In the genomic region with DNA sequence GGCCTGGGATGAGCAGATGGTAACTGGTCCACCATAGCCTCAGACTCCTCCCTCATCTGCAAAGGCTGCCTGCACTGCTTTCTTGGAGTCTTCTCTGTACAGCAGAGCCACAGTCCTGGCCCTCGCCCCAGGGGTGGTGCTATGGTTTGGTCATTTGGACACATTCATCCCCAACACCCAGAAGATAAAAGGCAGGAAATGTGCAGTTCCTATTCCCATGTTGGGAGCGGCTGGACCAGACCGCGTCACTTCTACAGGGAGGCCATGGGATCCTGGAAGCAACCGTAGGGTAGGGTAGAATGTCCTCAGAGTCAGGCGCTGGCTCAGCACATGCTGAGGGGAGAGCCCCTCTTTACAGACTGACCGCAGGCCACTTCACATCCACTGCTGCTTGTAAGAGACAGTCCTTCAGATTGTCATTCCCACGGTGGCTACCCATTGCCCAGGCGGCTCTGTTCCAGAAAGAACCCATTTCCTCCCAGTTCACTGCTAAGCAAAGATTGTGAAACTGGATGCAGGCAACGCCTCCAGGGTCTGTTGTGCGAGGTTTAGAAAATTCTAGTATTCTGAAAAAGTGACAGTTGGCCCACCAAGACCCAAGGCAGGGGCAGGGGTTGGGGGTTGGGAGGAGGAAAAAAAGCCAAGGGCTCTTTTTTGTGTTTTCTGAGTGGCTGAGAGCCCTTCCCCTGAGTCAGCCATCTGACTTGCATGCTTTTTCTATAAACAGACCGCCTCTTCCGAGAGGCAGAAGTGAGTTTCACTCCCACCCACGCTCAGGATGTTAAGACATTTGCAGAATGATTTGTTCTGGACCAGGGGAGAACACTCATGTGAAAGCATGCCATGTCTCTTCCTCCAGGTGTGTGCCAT, we compare ENCODE assay signal across 8 mouse cellular contexts. TPM values are rescaled to one million over a fixed set of nuclear protein-coding genes. Genes with fewer than 3 reads are reported as not detected.
DNase-seq lines count a peak whose midpoint lies in the region; ATAC-seq and TF ChIP-seq lines count a peak whose summit lies in the region.

No protein-coding gene starts in this region.

- peak overlapping the region; percentile 44 for H3K4me2 ChIP-seq in CH12.LX (ENCODE audit: insufficient read depth, low read depth, poor library complexity, severe bottlenecking)
- peak overlapping the region; percentile 24; the same call in 1 of the 2 replicates for H3K4me2 ChIP-seq in heart, embryonic 15.5 days
- no peak overlapping the region for H3K4me2 ChIP-seq in hindbrain, postnatal 0 days (ENCODE audit: low read depth, low read length)
- no peak overlapping the region for H3K4me2 ChIP-seq in midbrain, postnatal 0 days (ENCODE audit: low read depth, low read length, poor library complexity, severe bottlenecking)

- no peak for TF ChIP-seq POLR2A in CH12.LX (IDR thresholded peaks at IDR 0.05; ENCODE audit: low read depth, low read length)
- no peak for TF ChIP-seq POLR2A in olfactory bulb, adult 2 months (IDR thresholded peaks at IDR 0.05; ENCODE audit: insufficient read depth, low read depth, low read length)

- no peak overlapping the region for H3K9ac ChIP-seq in CH12.LX (ENCODE audit: insufficient read depth, low read depth)
- H3K9ac ChIP-seq in heart, embryonic 15.5 days, result no peak overlapping the region
- H3K9ac ChIP-seq in hindbrain, postnatal 0 days (replicated peaks; ENCODE audit: low read length), result no peak overlapping the region
- no peak overlapping the region for H3K9ac ChIP-seq in midbrain, postnatal 0 days (replicated peaks; ENCODE audit: low read length, poor library complexity, severe bottlenecking)

- H3K9me3 ChIP-seq in CH12.LX (replicated peaks; ENCODE audit: low read length), result no peaks in the 10 kb centered on the region
- no peaks in the 10 kb centered on the region for H3K9me3 ChIP-seq in embryonic facial prominence, embryonic 10.5 days
- no peaks in the 10 kb centered on the region for H3K9me3 ChIP-seq in heart, embryonic 15.5 days (replicated peaks)
- no peaks in the 10 kb centered on the region for H3K9me3 ChIP-seq in hindbrain, postnatal 0 days (ENCODE audit: low read length)
- no peaks in the 10 kb centered on the region for H3K9me3 ChIP-seq in midbrain, postnatal 0 days (ENCODE audit: low read length)

- no peak for TF ChIP-seq EP300 in CH12.LX (IDR thresholded peaks at IDR 0.05; ENCODE audit: low read length)

- H3K36me3 ChIP-seq in CH12.LX (replicated peaks in 1 of 2; ENCODE audit: control insufficient read depth in 1 of 2, insufficient read depth in 1 of 2, low read length in 1 of 2), result no peaks in the 10 kb centered on the region
- no peaks in the 10 kb centered on the region for H3K36me3 ChIP-seq in embryonic facial prominence, embryonic 10.5 days (replicated peaks)
- no peaks in the 10 kb centered on the region for H3K36me3 ChIP-seq in heart, embryonic 15.5 days
- no peaks in the 10 kb centered on the region for H3K36me3 ChIP-seq in hindbrain, postnatal 0 days (ENCODE audit: insufficient read depth, low read length)
- no peaks in the 10 kb centered on the region for H3K36me3 ChIP-seq in midbrain, postnatal 0 days (ENCODE audit: insufficient read depth, low read length)

- H3K27ac ChIP-seq in CH12.LX (ENCODE audit: insufficient read depth, low read depth), result no peak overlapping the region
- H3K27ac ChIP-seq in embryonic facial prominence, embryonic 10.5 days (replicated peaks), result peak overlapping the region; percentile 7; the same call in 1 of the 2 replicates
- peak overlapping the region; percentile 66 for H3K27ac ChIP-seq in heart, embryonic 15.5 days
- H3K27ac ChIP-seq in olfactory bulb, adult 2 months (ENCODE audit: insufficient read depth, low read depth, low read length), result peak overlapping the region; percentile 78
- no peak overlapping the region for H3K27ac ChIP-seq in hindbrain, postnatal 0 days
- H3K27ac ChIP-seq in midbrain, postnatal 0 days (ENCODE audit: low read depth, low read length), result no peak overlapping the region

- peaks cover 12 to 16% of the 10 kb centered on the region in 2 experiments for H3K4me1 ChIP-seq in CH12.LX (ENCODE audit: control insufficient read depth in 1 of 2, insufficient read depth in 2 of 2)
- H3K4me1 ChIP-seq in embryonic facial prominence, embryonic 10.5 days, result peaks cover 72% of the 10 kb centered on the region
- peaks cover 59% of the 10 kb centered on the region for H3K4me1 ChIP-seq in heart, embryonic 15.5 days (replicated peaks)
- H3K4me1 ChIP-seq in olfactory bulb, adult 2 months (ENCODE audit: control insufficient read depth, insufficient read depth, low read length), result peaks cover 47% of the 10 kb centered on the region
- 0 out of 2 replicates have a peak, but pooled peaks cover 8% of the 10 kb centered on the region for H3K4me1 ChIP-seq in hindbrain, postnatal 0 days (ENCODE audit: insufficient read depth, low read length)
- H3K4me1 ChIP-seq in midbrain, postnatal 0 days (ENCODE audit: insufficient read depth, low read length), result peaks cover 10% of the 10 kb centered on the region

- no peak overlapping the region for H3K4me3 ChIP-seq in CH12.LX (replicated peaks in 1 of 3; ENCODE audit: low read depth in 2 of 3, low read length in 2 of 3, poor library complexity in 1 of 3)
- no peak overlapping the region for H3K4me3 ChIP-seq in embryonic facial prominence, embryonic 10.5 days
- no peak overlapping the region for H3K4me3 ChIP-seq in heart, embryonic 15.5 days
- no peak overlapping the region for H3K4me3 ChIP-seq in olfactory bulb, adult 2 months (ENCODE audit: insufficient read depth, low read depth, low read length)
- no peak overlapping the region for H3K4me3 ChIP-seq in hindbrain, postnatal 0 days (ENCODE audit: low read length)
- H3K4me3 ChIP-seq in midbrain, postnatal 0 days (ENCODE audit: low read depth, low read length), result no peak overlapping the region

- ATAC-seq in heart, embryonic 15.5 days (replicated peaks; ENCODE audit: insufficient number of reproducible peaks, insufficient read depth, low FRiP score, low read depth), result peak; percentile 59
- ATAC-seq in hindbrain, postnatal 0 days, result no peak
- ATAC-seq in midbrain, postnatal 0 days (ENCODE audit: low FRiP score), result no peak

- in situ Hi-C loops in CH12.LX (cut with MboI; ENCODE audit: low pct_ligation_motif_present, low pct_unique_long_range_greater_than_20kb, low sequenced_read_pairs), result loop anchor here (25.0 kb wide), 2 partner anchors 395 to 1070 kb away; a partner anchor contains a TSS

- peak; percentile 17 for DNase-seq in CH12.LX (ENCODE audit: extremely low read depth)
- no peak for DNase-seq in embryonic facial prominence, embryonic 10.5 days (ENCODE audit: low spot score)
- peak; percentile 63 to 82 for DNase-seq in layer of hippocampus, adult 8-10 months (ENCODE audit: low spot score in 2 of 2)
- no peak for DNase-seq in hindbrain, postnatal 0 days (ENCODE audit: low spot score)
- no peak for DNase-seq in midbrain, postnatal 0 days (ENCODE audit: low spot score)
- DNase-seq in cerebellum, postnatal 36 days, result no peak

- 72% methylated on average over 14 of the region's 14 CpGs for WGBS in embryonic facial prominence, embryonic 10.5 days
- 56% methylated on average over 14 of the region's 14 CpGs for WGBS in heart, embryonic 15.5 days
- WGBS in olfactory bulb, adult 2 months, result 59% methylated on average over 14 of the region's 14 CpGs
- WGBS in hindbrain, postnatal 0 days, result 78% methylated on average over 14 of the region's 14 CpGs
- WGBS in midbrain, postnatal 0 days, result 81% methylated on average over 14 of the region's 14 CpGs

- H3K27me3 ChIP-seq in CH12.LX (replicated peaks), result peaks cover 1% of the 10 kb centered on the region
- H3K27me3 ChIP-seq in embryonic facial prominence, embryonic 10.5 days (replicated peaks; ENCODE audit: low read depth, poor library complexity, severe bottlenecking), result peaks cover 20% of the 10 kb centered on the region; the same call in 1 of the 2 replicates
- no peaks in the 10 kb centered on the region for H3K27me3 ChIP-seq in heart, embryonic 15.5 days
- no peaks in the 10 kb centered on the region for H3K27me3 ChIP-seq in hindbrain, postnatal 0 days (ENCODE audit: insufficient read depth, low read length)
- no peaks in the 10 kb centered on the region for H3K27me3 ChIP-seq in midbrain, postnatal 0 days (ENCODE audit: insufficient read depth, low read length)

- no peak for TF ChIP-seq RAD21 in CH12.LX (IDR thresholded peaks at IDR 0.05; ENCODE audit: low read depth, low read length)

- TF ChIP-seq CTCF in CH12.LX (conservative IDR thresholded peaks at IDR 0.05 in 1 of 2, IDR thresholded peaks at IDR 0.05 in 1 of 2; ENCODE audit: low read depth in 2 of 2, low read length in 2 of 2), result no peak
- TF ChIP-seq CTCF in olfactory bulb, adult 2 months (IDR thresholded peaks at IDR 0.05; ENCODE audit: insufficient read depth, low read depth, low read length), result no peak
- TF ChIP-seq CTCF in hindbrain, postnatal 0 days (IDR thresholded peaks at IDR 0.05; ENCODE audit: low read depth), result no peak
- no peak for TF ChIP-seq CTCF in midbrain, postnatal 0 days (IDR thresholded peaks at IDR 0.05)

- dilution Hi-C loops in CH12.LX (cut with MboI; ENCODE audit: extremely low pct_ligation_motif_present, extremely low pct_unique_long_range_greater_than_20kb, low sequenced_read_pairs), result no loop called here

- no peaks in the 10 kb centered on the region for H3K79me2 ChIP-seq in CH12.LX (replicated peaks; ENCODE audit: control insufficient read depth, extremely low read depth, insufficient read depth, poor library complexity, severe bottlenecking)

TF ChIP-seq in CH12.LX, 34 proteins besides CTCF, POLR2A, EP300 and RAD21:
- TF ChIP-seq BHLHE40 (IDR thresholded peaks at IDR 0.05; ENCODE audit: low read depth, low read length), result 0 out of 2 replicates have a peak, but pooled peaks have one; percentile 28
- no peak for TF ChIP-seq ETS1 (conservative IDR thresholded peaks at IDR 0.05; ENCODE audit: low read depth, low read length)

RNA-seq across cellular contexts. Expression of a gene that starts 12.3 kb away (rescaled TPM):
- total RNA-seq in CH12.LX (2012; rRNA removed) (0.04 TPM in 1 of 2 replicates, not detected in the other), CH12.LX (2014; rRNA removed) (not detected in 2 replicates)
- not detected in 2 replicates for polyA plus RNA-seq in CH12.LX (2012; ENCODE audit: insufficient read length, low read depth)
- 0.64 and 0.80 TPM in 2 replicates for polyA plus RNA-seq in embryonic facial prominence, embryonic 10.5 days (2016; fragmentation: Nextera tagmentation; extraction: Ambion mirVana)
- polyA plus RNA-seq in heart, embryonic 15.5 days (2015; fragmentation: Nextera tagmentation; extraction: Ambion mirVana), result 0.09 and 0.28 TPM in 2 replicates
- under 1 TPM; 0.24 to 0.60 (median 0.43) TPM for total RNA-seq in layer of hippocampus, adult 8-10 months (2022)
- not detected in 2 replicates for polyA plus RNA-seq in olfactory bulb, adult 2 months (2012; ENCODE audit: insufficient read depth, insufficient read length, low replicate concordance, missing spikeins)
- total RNA-seq in hindbrain, postnatal 0 days (2014; rRNA removed), result not detected in 2 replicates
- 0.15 and 0.25 TPM in 2 replicates for polyA plus RNA-seq in hindbrain, postnatal 0 days (2015; fragmentation: Nextera tagmentation; extraction: Ambion mirVana)
- 0.22 TPM in 1 of 2 replicates, not detected in the other for total RNA-seq in midbrain, postnatal 0 days (2014; rRNA removed)
- 0.25 and 0.31 TPM in 2 replicates for polyA plus RNA-seq in midbrain, postnatal 0 days (2015; fragmentation: Nextera tagmentation; extraction: Ambion mirVana)

Comparison
In these comparisons a context has a peak if more than half of its experiments do, and no peak if none do; other contexts are left out.
1. DNase-seq: peak in CH12.LX (single experiment) and layer of hippocampus, adult 8-10 months (2 of 2); none in embryonic facial prominence, embryonic 10.5 days (single experiment), hindbrain, postnatal 0 days (single experiment), midbrain, postnatal 0 days (single experiment) and cerebellum, postnatal 36 days (0 of 2).
2. H3K27ac ChIP-seq: peak in embryonic facial prominence, embryonic 10.5 days (single experiment), heart, embryonic 15.5 days (single experiment) and olfactory bulb, adult 2 months (single experiment); none in CH12.LX (single experiment), hindbrain, postnatal 0 days (single experiment) and midbrain, postnatal 0 days (single experiment).
3. H3K4me2 ChIP-seq: peak in CH12.LX (single experiment) and heart, embryonic 15.5 days (single experiment); none in hindbrain, postnatal 0 days (single experiment) and midbrain, postnatal 0 days (single experiment).